Mouse (Mus musculus) thymus, adult 2 months (tissue): ENCODE data around the gene Ackr2.

ENCODE experiments used
- CTCF ChIP-seq: fragments of 200-500 bp; IDR thresholded peaks from 2 replicates; pipeline ENCODE4 v1.5.1; 2012; ENCODE audit warnings: mild to moderate bottlenecking, control low read depth, low read length, moderate library complexity, borderline replicate concordance; ENCODE audit not compliant: control insufficient read depth, poor library complexity, insufficient read depth; ENCODE audit errors: extremely low read depth
- POLR2A ChIP-seq: fragments of 200-500 bp; IDR thresholded peaks from 2 replicates; pipeline ENCODE4 v1.6.1; 2012; ENCODE audit warnings: mild to moderate bottlenecking, low read length, control low read depth, moderate library complexity; ENCODE audit not compliant: control insufficient read depth, poor library complexity, insufficient read depth; ENCODE audit errors: extremely low read depth

GRCm38 (mm10) chr9:121904319-121904718 lies 6.2 kb downstream of the Ackr2 start:
- TF ChIP-seq CTCF (no peak), POLR2A (no peak)
